Mouse (Mus musculus): ENCODE data around the gene Iqcm. TPM values are rescaled to one million over a fixed set of nuclear protein-coding genes. Genes with fewer than 3 reads are reported as not detected.

Gene Iqcm
- total RNA-seq, 2 experiments from 2014 or later: not detected

Other genes starting within 250 kb of the Iqcm start
- not detected in 2 replicates for gene Rasd2, start 234.8 kb upstream of the Iqcm start, total RNA-seq (2014; fragmentation: Nextera tagmentation)
- 0.22 TPM in 1 of 2 replicates, not detected in the other for gene Rasd2, start 234.8 kb upstream of the Iqcm start, total RNA-seq (2017)
- gene Gm10358, start 42.1 kb upstream of the Iqcm start, total RNA-seq (2014; fragmentation: Nextera tagmentation): not detected in 2 replicates
- 0.13 TPM in 1 of 2 replicates, not detected in the other for gene Gm10358, start 42.1 kb upstream of the Iqcm start, total RNA-seq (2017)

Data from granulocyte monocyte progenitor cell, adult 5-6 weeks (primary cell).